Mouse (Mus musculus): ENCODE measurements around the gene Icam1. TPM values are rescaled to one million over a fixed set of nuclear protein-coding genes. Genes with fewer than 3 reads are reported as not detected.

Icam1 gene
- polyA plus RNA-seq, 1 experiment from 2014 or later, result 9.5 TPM

GRCm38 (mm10) chr9:21029291-21030054 is 13.7 kb downstream of the Icam1 start, which contains the start of gene Icam4:
Gene Icam4 (plus strand): TSS chr9:21029373.
- Histone ChIP-seq H3K9ac (ENCODE audit: low read length) (0 out of 2 replicates have a peak within 1 kb of the TSS, but pooled peaks have one; percentile 23), H3K27ac (replicated peaks) (no peak within 1 kb of the TSS), H3K4me1 (replicated peaks; ENCODE audit: control insufficient read depth, insufficient read depth) (0 out of 2 replicates have a peak, but pooled peaks cover 3% of the 10 kb centered on the region), H3K9me3 (ENCODE audit: control insufficient read depth, low read length) (no peaks in the 10 kb centered on the region), H3K4me3 (ENCODE audit: low read depth, low read length) (peak within 1 kb of the TSS; percentile 26), H3K4me2 (replicated peaks; ENCODE audit: low read depth) (peak within 1 kb of the TSS; percentile 86), H3K27me3 (ENCODE audit: control insufficient read depth, insufficient read depth, low read length) (peaks cover 5% of the 10 kb centered on the region; the same call in 1 of the 2 replicates), H3K36me3 (ENCODE audit: control insufficient read depth, insufficient read depth, low read length) (no peaks in the 10 kb centered on the region)
- peak; percentile 81 for DNase-seq (ENCODE audit: low spot score)
- peak; percentile 42 for ATAC-seq (ENCODE audit: low FRiP score, low TSS enrichment)
- 5% methylated on average over 37 of the region's 37 CpGs for WGBS
- TF ChIP-seq EP300 (optimal IDR thresholded peaks at IDR 0.05) (no peak), CTCF (IDR thresholded peaks at IDR 0.05; ENCODE audit: low read depth) (peak; percentile 92)

DNA sequence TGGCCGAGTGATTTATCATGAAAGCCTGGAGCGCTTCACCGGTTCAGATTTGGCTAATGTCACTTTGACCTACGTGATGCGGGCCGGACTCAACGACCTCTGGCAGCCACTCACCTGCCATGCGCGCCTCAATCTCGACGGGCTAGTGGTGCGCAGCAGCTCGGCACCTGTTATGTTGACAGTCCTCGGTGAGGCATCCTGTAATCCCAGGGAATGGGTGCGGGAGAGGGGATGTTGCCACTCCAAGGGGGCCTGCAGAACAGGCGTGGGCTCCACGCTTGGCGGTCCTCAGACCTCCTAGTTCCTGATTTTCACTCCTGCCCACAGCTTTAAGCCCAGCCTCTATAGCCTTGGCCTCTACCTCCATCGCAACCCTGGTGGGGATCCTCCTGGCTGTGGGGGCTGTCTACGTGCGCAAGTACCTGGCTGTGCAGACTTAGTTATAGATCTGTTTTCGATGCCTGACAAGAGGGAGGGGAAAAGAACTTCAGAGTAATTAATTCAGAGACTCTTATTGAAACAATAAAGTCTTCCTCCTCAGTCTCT is 14.3 kb downstream of the Icam1 start:
- ATAC-seq (ENCODE audit: low FRiP score, low TSS enrichment) (no peak), DNase-seq (ENCODE audit: low spot score) (no peak)
- H3K9me3 ChIP-seq (ENCODE audit: control insufficient read depth, low read length), result no peaks in the 10 kb centered on the region
- WGBS, result 27% methylated on average over 22 of the region's 22 CpGs
- peaks cover 11% of the 10 kb centered on the region; the same call in 1 of the 2 replicates for H3K27me3 ChIP-seq (ENCODE audit: control insufficient read depth, insufficient read depth, low read length)
- peak overlapping the region; percentile 15; the same call in 1 of the 2 replicates for H3K4me3 ChIP-seq (ENCODE audit: low read depth, low read length)
- no peak for TF ChIP-seq EP300 (optimal IDR thresholded peaks at IDR 0.05)
- no peak for TF ChIP-seq CTCF (IDR thresholded peaks at IDR 0.05; ENCODE audit: low read depth)
- peak overlapping the region; percentile 86 for H3K4me2 ChIP-seq (replicated peaks; ENCODE audit: low read depth)
- no peak overlapping the region for H3K9ac ChIP-seq (ENCODE audit: low read length)
- no peak overlapping the region for H3K27ac ChIP-seq (replicated peaks)
- no peaks in the 10 kb centered on the region for H3K36me3 ChIP-seq (ENCODE audit: control insufficient read depth, insufficient read depth, low read length)
- H3K4me1 ChIP-seq (replicated peaks; ENCODE audit: control insufficient read depth, insufficient read depth), result 0 out of 2 replicates have a peak, but pooled peaks cover 3% of the 10 kb centered on the region

DNA sequence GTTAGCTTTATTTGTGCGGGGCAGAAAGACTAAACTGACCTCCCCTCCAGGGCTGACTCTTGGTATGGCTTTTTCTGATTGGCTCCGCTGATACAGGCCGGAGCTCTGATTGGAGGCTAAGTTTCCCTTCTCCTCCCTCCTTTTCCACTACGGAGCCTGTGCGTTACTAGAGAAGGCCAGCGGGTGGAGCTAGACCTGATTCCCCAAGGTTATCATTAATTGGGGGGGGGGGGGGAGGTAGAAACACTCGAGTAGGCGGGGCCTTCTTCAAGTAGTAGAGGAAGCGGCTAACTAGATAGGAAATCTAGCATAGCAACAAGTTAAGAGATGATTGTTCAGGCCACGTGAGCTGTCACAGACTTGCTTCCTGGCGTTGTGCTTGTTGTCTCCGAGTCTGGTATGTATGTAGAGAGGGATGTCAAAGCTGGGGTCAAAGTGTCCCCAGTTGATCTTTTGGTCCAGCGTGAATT is 15.0 kb downstream of the Icam1 start:
- H3K9me3 ChIP-seq (ENCODE audit: control insufficient read depth, low read length), result no peaks in the 10 kb centered on the region
- peak; percentile 87 for DNase-seq (ENCODE audit: low spot score)
- no peaks in the 10 kb centered on the region for H3K36me3 ChIP-seq (ENCODE audit: control insufficient read depth, insufficient read depth, low read length)
- H3K4me2 ChIP-seq (replicated peaks; ENCODE audit: low read depth), result peak overlapping the region; percentile 86
- WGBS, result 0% methylated on average over 13 of the region's 13 CpGs
- H3K9ac ChIP-seq (ENCODE audit: low read length), result no peak overlapping the region; the same call in 1 of the 2 replicates
- H3K4me3 ChIP-seq (ENCODE audit: low read depth, low read length), result peak overlapping the region; percentile 52
- H3K27ac ChIP-seq (replicated peaks), result peak overlapping the region; percentile 53; the same call in 1 of the 2 replicates
- TF ChIP-seq EP300 (optimal IDR thresholded peaks at IDR 0.05), result no peak
- TF ChIP-seq CTCF (IDR thresholded peaks at IDR 0.05; ENCODE audit: low read depth), result peak; percentile 78
- peak; percentile 78 for ATAC-seq (ENCODE audit: low FRiP score, low TSS enrichment)
- peaks cover 17% of the 10 kb centered on the region; the same call in 1 of the 2 replicates for H3K27me3 ChIP-seq (ENCODE audit: control insufficient read depth, insufficient read depth, low read length)
- H3K4me1 ChIP-seq (replicated peaks; ENCODE audit: control insufficient read depth, insufficient read depth), result 0 out of 2 replicates have a peak, but pooled peaks cover 3% of the 10 kb centered on the region

- Histone ChIP-seq H3K9me3 (ENCODE audit: control insufficient read depth, low read length) (no peaks in the 10 kb centered on the region), H3K9ac (ENCODE audit: low read length) (peak overlapping the region; percentile 9), H3K4me1 (replicated peaks; ENCODE audit: control insufficient read depth, insufficient read depth) (0 out of 2 replicates have a peak, but pooled peaks cover 3% of the 10 kb centered on the region), H3K27me3 (ENCODE audit: control insufficient read depth, insufficient read depth, low read length) (peaks cover 19% of the 10 kb centered on the region), H3K27ac (replicated peaks) (peak overlapping the region; percentile 53; the same call in 1 of the 2 replicates), H3K36me3 (ENCODE audit: control insufficient read depth, insufficient read depth, low read length) (no peaks in the 10 kb centered on the region), H3K4me3 (ENCODE audit: low read depth, low read length) (peak overlapping the region; percentile 52), H3K4me2 (replicated peaks; ENCODE audit: low read depth) (peak overlapping the region; percentile 86)
- DNase-seq (ENCODE audit: low spot score) (peak; percentile 46), ATAC-seq (ENCODE audit: low FRiP score, low TSS enrichment) (peak; percentile 10; the same call in 1 of the 2 replicates)
- no peak for TF ChIP-seq CTCF (IDR thresholded peaks at IDR 0.05; ENCODE audit: low read depth)
- no peak for TF ChIP-seq EP300 (optimal IDR thresholded peaks at IDR 0.05)
- under 1% methylated on average over 35 of the region's 36 CpGs for WGBS
Measured at GRCm38 (mm10) chr9:21031251-21031895, 15.6 kb downstream of the Icam1 start.

DNA sequence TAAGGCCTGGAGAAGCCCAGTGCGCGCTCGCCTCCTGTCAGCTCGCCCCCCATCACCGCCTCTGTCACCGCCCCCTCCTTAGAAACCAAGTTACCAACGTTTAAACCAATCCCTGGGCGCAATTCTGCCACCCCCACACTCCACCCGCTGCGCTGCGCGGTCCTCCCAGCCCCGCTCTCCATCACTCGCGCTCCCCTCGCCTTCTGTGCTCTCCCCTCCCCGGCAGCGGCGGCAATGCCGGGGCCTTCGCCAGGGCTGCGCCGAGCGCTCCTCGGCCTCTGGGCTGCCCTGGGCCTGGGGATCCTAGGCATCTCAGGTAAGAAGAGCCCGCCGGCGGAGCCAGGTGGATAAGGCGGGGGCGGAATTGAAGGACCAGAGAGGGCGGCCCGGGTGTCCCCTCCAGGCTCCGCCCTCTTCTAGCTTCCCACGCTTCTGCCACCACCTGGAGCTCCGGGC is 16.1 kb downstream of the Icam1 start, which contains the start of gene Icam5:
Gene Icam5 (plus strand): TSS at position 178 of the 456 bp plus-strand sequence.
- under 1% methylated on average over 31 of the region's 35 CpGs for WGBS
- H3K36me3 ChIP-seq (ENCODE audit: control insufficient read depth, insufficient read depth, low read length), result no peaks in the 10 kb centered on the region
- peak; percentile 32 for DNase-seq (ENCODE audit: low spot score)
- peak within 1 kb of the TSS; percentile 52 for H3K4me3 ChIP-seq (ENCODE audit: low read depth, low read length)
- no peaks in the 10 kb centered on the region for H3K9me3 ChIP-seq (ENCODE audit: control insufficient read depth, low read length)
- peak within 1 kb of the TSS; percentile 95 for H3K4me2 ChIP-seq (replicated peaks; ENCODE audit: low read depth)
- H3K9ac ChIP-seq (ENCODE audit: low read length), result peak within 1 kb of the TSS; percentile 55
- peaks cover 25% of the 10 kb centered on the region for H3K27me3 ChIP-seq (ENCODE audit: control insufficient read depth, insufficient read depth, low read length)
- TF ChIP-seq CTCF (IDR thresholded peaks at IDR 0.05; ENCODE audit: low read depth) (no peak), EP300 (optimal IDR thresholded peaks at IDR 0.05) (no peak)
- peak within 1 kb of the TSS; percentile 53; the same call in 1 of the 2 replicates for H3K27ac ChIP-seq (replicated peaks)
- no peak for ATAC-seq (ENCODE audit: low FRiP score, low TSS enrichment)
- H3K4me1 ChIP-seq (replicated peaks; ENCODE audit: control insufficient read depth, insufficient read depth), result 0 out of 2 replicates have a peak, but pooled peaks cover 3% of the 10 kb centered on the region

All from stomach, postnatal 0 days (tissue).